Mouse (Mus musculus): ENCODE data around the gene Eefsec.

Gene Eefsec

GRCm38 (mm10) chr6:88431202-88431601 is 15.1 kb downstream of the Eefsec start:
- in situ Hi-C loops (cut with MboI, MseI) = loop anchor here in 1 of 2 experiments (5.0 kb wide), 1 partner anchor 39 kb away; no protein-coding TSS in a partner anchor

- in situ Hi-C loops (cut with MboI, MseI) = no loop called here
These were observed 30.1 kb downstream of the Eefsec start for GRCm38 (mm10) chr6:88416130-88416758.

- in situ Hi-C loops (cut with MboI, MseI) = loop anchor here in 1 of 2 experiments (5.0 kb wide), 1 partner anchor 50 kb away; no protein-coding TSS in a partner anchor
These were observed 33.7 kb downstream of the Eefsec start for GRCm38 (mm10) chr6:88412604-88413003.

- in situ Hi-C loops (cut with MboI, MseI) = no loop called here
These were observed 36.8 kb downstream of the Eefsec start for GRCm38 (mm10) chr6:88409492-88409891.

GRCm38 (mm10) chr6:88400451-88400850 is 45.9 kb downstream of the Eefsec start:
- in situ Hi-C loops (cut with MboI, MseI) = loop anchor here in 1 of 2 experiments (5.0 kb wide), 1 partner anchor 77 kb away; no protein-coding TSS in a partner anchor

GRCm38 (mm10) chr6:88397985-88398384 is 48.4 kb downstream of the Eefsec start:
- in situ Hi-C loops (cut with MboI, MseI) = no loop called here

- in situ Hi-C loops (cut with MboI, MseI) = no loop called here
These were observed 57.4 kb downstream of the Eefsec start for GRCm38 (mm10) chr6:88388946-88389345.

- in situ Hi-C loops (cut with MboI, MseI) = no loop called here
These were observed 58.3 kb downstream of the Eefsec start for GRCm38 (mm10) chr6:88387836-88388724.

GRCm38 (mm10) chr6:88384420-88385053 is 61.8 kb downstream of the Eefsec start:
- in situ Hi-C loops (cut with MboI, MseI) = no loop called here

GRCm38 (mm10) chr6:88383734-88384133 is 62.6 kb downstream of the Eefsec start:
- in situ Hi-C loops (cut with MboI, MseI) = no loop called here

- in situ Hi-C loops (cut with MboI, MseI) = loop anchor here in 1 of 2 experiments (10.0 kb wide), 1 partner anchor 975 kb away; no protein-coding TSS in a partner anchor
These were observed 66.6 kb downstream of the Eefsec start for GRCm38 (mm10) chr6:88379756-88380155.

GRCm38 (mm10) chr6:88378829-88379228 is 67.5 kb downstream of the Eefsec start:
- in situ Hi-C loops (cut with MboI, MseI) = loop anchor here in 1 of 2 experiments (10.0 kb wide), 1 partner anchor 976 kb away; no protein-coding TSS in a partner anchor

GRCm38 (mm10) chr6:88374247-88374646 is 72.1 kb downstream of the Eefsec start:
- in situ Hi-C loops (cut with MboI, MseI) = loop anchor here in 1 of 2 experiments (10.0 kb wide), 1 partner anchor 981 kb away; no protein-coding TSS in a partner anchor

GRCm38 (mm10) chr6:88369851-88370635 is 76.3 kb downstream of the Eefsec start:
- in situ Hi-C loops (cut with MboI, MseI) = loop anchor here in 1 of 2 experiments (10.0 kb wide), 1 partner anchor 985 kb away; no protein-coding TSS in a partner anchor

- in situ Hi-C loops (cut with MboI, MseI) = no loop called here
These were observed 82.8 kb downstream of the Eefsec start for GRCm38 (mm10) chr6:88363475-88364012.

GRCm38 (mm10) chr6:88361096-88361495 is 85.2 kb downstream of the Eefsec start:
- in situ Hi-C loops (cut with MboI, MseI) = no loop called here

GRCm38 (mm10) chr6:88358210-88358609 is 88.1 kb downstream of the Eefsec start:
- in situ Hi-C loops (cut with MboI, MseI) = no loop called here

GRCm38 (mm10) chr6:88355866-88356265 is 90.5 kb downstream of the Eefsec start:
- in situ Hi-C loops (cut with MboI, MseI) = no loop called here

GRCm38 (mm10) chr6:88352541-88352940 is 93.8 kb downstream of the Eefsec start:
- in situ Hi-C loops (cut with MboI, MseI) = no loop called here

GRCm38 (mm10) chr6:88346776-88347175 is 99.6 kb downstream of the Eefsec start:
- in situ Hi-C loops (cut with MboI, MseI) = no loop called here

- in situ Hi-C loops (cut with MboI, MseI) = no loop called here
These were observed 101.0 kb downstream of the Eefsec start for GRCm38 (mm10) chr6:88345311-88345710.

Measured in T-helper 17 cell (primary cell).